Mouse (Mus musculus): ENCODE results near the gene Ust.

Gene Ust

GRCm38 (mm10) chr10:8504832-8505231 lies 13.8 kb downstream of the Ust start:
- DNase-seq (ENCODE audit: extremely low spot score): no peak

DNA sequence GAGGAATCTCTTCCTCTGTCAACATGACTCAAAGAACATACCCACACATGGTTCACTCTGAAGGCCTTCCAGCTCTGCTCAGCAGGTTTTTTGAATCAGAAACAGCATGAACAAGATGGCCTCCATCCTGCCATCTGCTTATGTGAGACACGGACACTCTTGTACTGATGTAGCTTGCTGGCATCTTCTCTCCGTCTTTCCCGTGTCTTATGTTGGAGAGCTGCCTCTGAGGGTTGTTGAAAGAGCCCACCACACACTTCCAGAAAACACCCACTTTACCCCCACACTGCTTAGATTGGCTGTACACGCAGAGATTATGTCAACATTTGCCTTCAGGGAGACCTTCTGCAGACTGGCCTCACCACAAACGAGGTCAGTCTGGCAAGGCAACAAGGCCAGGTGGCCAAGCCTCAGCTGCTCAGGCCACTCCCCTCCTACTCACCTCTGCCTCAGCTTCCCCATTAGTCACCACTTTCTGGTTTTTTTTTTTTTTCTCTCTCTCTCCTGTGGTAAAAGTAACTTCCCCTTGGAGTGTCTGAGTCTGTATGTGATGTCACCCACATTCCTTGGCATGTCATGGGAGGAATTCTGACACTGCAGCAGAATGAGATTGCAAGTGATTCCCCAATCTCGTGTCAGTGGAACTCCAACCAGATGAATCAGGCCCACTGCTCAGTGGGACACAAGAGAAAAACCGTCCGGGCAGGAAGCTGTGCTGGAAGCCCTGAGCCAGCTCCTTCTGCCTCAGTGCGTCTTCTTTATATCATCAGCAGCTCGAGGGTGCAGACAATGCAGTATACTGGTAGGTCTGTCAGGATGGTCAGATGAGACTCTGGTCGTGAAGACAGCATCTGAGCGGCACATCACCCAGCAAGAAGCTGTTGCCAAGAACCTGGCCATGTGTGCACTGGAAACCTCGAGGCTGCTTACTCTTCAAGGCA lies 19.4 kb downstream of the Ust start:
- no peak for DNase-seq (ENCODE audit: extremely low spot score)

DNA sequence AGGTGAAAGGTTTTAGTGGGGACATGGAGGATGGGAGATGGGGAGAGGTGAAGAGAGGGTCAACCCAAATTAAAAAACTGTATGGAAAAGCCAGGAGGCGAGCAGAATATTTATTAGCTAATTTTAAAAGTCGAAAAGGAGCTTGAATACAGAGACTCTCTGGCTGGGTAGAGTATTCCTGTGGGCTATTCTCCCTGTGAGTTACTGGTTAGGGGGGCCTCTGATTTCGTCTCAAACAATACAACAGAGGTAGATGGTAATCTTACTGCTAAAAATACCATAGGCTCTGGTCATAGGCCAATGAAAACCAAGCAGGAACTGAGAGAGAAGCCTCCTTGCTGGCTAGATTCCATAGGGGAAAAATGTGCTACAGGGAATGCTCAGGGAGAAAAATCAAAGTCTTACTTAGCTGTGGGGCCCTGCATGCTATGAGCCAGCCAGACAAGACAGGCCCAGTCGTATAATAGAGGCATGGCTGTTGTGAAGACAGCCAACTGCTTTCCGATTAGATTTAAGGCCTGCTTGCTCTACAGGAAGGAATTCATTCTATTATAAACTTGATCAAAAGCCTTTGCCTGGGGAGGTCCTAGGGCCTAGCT lies 23.0 kb downstream of the Ust start:
- no peak for DNase-seq (ENCODE audit: extremely low spot score)

DNA sequence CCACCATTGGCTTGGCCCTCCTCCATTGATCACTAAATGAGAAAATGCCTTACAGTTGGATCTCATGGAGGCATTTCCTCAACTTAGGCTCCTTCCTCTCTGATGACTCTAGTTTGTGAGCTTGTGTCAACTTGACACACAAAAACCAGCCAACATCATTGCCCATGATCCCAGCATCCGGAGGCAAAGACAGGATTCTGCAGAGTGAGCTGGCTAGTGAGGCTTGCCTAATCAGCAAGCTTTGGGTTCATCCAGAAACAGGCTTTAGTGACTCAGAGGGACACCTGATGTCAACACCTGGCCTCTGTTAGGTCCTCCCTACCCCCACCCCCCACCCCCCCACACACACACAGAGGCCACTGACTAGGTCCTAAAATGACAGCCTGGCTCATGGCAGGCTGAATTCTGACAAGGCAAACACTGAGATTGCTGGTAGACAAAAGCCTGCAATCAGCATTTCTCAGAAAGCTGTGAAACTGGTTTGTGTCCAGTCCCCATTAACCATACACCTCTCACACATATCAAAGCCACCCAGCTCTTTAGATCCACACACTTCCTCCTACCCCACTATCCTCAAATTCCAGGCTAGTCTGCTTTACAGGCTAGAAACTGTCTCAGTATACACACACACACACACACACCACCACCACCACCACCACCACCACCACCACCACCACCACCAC lies 26.6 kb downstream of the Ust start:
- no peak for DNase-seq (ENCODE audit: extremely low spot score)

DNA sequence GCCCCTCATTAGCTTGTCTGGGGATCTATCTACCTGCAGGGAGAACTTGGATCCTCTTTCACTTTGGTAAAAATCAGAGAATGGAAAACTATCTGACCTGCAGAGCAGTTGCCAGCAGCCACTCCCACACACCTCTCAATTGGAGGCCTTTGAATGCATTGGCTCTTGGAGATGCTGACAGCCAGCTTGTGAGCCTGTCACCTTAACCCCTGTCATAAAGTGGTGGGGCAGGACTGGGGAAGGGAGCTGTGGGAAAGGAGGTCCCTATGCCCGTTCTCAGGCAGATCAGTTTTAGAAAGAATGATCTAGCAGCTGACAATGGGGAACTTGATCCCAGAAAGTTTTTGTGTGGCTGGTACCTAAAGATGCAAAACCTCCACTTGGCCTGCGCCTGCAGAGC lies 31.2 kb downstream of the Ust start:
- no peak for DNase-seq (ENCODE audit: extremely low spot score)

GRCm38 (mm10) chr10:8484487-8484886 lies 34.1 kb downstream of the Ust start:
- no peak for DNase-seq (ENCODE audit: extremely low spot score)

- DNase-seq (ENCODE audit: extremely low spot score): no peak
These were observed 35.8 kb downstream of the Ust start for GRCm38 (mm10) chr10:8482779-8483178.

DNA sequence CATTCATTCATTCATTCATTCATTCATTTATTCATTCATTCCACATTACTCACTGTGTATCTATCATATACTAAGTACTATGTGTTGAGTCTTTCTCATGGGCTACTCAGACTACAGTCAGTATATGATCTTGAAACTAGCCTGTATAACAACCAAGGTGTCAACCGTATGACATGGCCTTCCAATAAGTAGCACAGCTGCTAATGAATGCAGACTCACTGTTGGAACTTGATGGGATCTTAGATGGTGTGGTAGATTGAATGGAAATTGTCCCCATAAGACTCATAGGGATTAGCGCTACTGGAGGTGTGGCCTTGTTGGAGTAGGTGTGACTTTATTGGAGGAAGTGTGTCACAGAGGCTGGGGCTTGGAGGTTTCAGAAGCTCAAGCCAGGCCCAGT lies 38.8 kb downstream of the Ust start:
- no peak for DNase-seq (ENCODE audit: extremely low spot score)

DNA sequence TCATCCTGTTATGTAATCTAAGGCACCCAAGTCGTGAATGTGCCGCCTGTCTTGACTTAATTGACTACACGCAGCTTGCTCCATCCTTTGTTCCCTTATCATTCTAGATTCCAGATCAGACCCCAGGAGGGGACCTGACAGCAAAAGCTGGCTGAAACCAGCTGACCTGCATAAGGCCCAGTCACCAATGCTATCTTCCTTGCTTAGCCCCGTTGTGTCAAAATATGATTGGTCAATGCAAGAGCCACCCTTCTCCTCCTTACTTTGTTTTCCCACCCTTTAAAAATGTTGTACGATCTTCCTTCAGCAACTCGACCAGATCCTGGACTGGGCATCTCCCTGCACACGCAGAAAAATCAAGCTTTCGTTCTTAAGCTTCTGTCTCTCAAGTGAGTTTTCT lies 40.7 kb downstream of the Ust start:
- DNase-seq (ENCODE audit: extremely low spot score): no peak

DNA sequence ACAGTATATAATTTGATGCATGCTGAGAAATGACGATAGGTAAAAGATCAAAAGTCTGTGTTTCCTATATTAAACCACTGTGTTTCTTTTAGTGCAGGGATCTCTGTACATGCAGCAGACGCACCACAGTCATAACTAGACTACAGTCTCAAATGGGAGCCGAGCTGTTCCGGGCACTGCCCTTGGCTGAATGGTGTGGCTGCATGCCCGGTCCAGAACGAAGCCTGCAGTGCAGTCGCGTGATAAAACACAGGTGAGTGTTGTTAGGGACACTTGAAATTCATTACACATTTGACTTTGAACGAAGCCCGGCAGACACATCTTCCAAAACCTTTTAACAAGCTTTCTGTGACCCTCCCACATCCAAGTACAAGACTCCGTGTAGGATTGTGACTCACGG lies 46.6 kb downstream of the Ust start:
- no peak for DNase-seq (ENCODE audit: extremely low spot score)

GRCm38 (mm10) chr10:8471012-8471411 lies 47.6 kb downstream of the Ust start:
- no peak for DNase-seq (ENCODE audit: extremely low spot score)

GRCm38 (mm10) chr10:8469516-8469915 lies 49.1 kb downstream of the Ust start:
- no peak for DNase-seq (ENCODE audit: extremely low spot score)

- no peak for DNase-seq (ENCODE audit: extremely low spot score)
These were observed 49.8 kb downstream of the Ust start for GRCm38 (mm10) chr10:8468651-8469386.

GRCm38 (mm10) chr10:8465918-8466317 lies 52.7 kb downstream of the Ust start:
- DNase-seq (ENCODE audit: extremely low spot score): no peak

GRCm38 (mm10) chr10:8465216-8465615 lies 53.4 kb downstream of the Ust start:
- no peak for DNase-seq (ENCODE audit: extremely low spot score)

GRCm38 (mm10) chr10:8461372-8461771 lies 57.3 kb downstream of the Ust start:
- DNase-seq (ENCODE audit: extremely low spot score): no peak

- DNase-seq (ENCODE audit: extremely low spot score): no peak
These were observed 63.9 kb downstream of the Ust start for GRCm38 (mm10) chr10:8454711-8455110.

DNA sequence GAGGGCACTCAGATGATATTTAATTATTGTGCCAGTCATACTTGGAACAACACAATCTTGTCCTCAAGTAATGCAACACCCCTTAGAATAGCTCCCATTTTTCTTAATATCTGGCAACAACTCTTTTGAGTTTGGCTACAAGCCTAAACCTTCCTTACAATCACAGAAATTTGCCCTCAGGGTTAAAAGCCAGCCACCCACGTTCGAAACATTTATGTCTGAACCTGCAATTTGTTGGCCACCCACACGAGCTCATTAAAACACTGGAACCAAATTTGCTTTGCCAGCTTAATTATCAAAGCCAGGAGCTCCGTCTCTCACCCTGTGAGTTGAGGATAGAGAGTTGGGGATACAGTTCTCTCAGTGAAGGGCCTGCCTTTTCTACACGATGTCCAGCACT lies 70.9 kb downstream of the Ust start:
- DNase-seq (ENCODE audit: extremely low spot score): no peak

GRCm38 (mm10) chr10:8446972-8447371 lies 71.7 kb downstream of the Ust start:
- DNase-seq (ENCODE audit: extremely low spot score): no peak

GRCm38 (mm10) chr10:8444052-8444451 lies 74.6 kb downstream of the Ust start:
- DNase-seq (ENCODE audit: extremely low spot score): no peak

GRCm38 (mm10) chr10:8431857-8432256 lies 86.8 kb downstream of the Ust start:
- DNase-seq (ENCODE audit: extremely low spot score): no peak

Measured in embryo, embryonic 9.5 days (tissue).